Comparison of ENCODE assay signal across 42 mouse cellular contexts in the genomic region with DNA sequence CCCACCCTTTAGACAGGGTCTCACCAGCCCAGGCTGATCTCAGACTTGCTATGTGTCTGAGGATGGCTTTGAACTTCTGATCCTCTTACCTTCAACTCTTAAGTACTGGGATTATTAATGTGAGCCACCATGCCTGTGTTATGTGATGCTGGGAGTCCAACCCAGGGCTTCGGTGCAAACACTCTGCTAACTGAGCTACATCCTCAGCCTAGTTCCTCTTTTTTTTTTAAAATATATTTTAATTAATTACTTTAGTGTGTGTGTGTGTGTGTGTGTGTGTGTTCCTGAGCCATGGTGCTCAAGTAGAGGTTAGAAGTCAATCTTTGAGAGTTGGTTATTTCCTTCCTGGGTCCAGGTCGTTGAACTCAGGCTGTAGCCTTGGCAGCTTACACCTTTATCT. TPM values are rescaled to one million over a fixed set of nuclear protein-coding genes. Genes with fewer than 3 reads are reported as not detected.
"Had no signal": no experiment of that assay in that cellular context is flagged by ENCODE, and none has a peak within 500 bp of the region (broad histone marks: within the 10 kb centered on the region; RNA-seq: fewer than 3 reads in every experiment).

No protein-coding gene starts in this region.

- ATAC-seq: hindbrain, embryonic 16.5 days; inflammation-experienced regulatory T-cells, adult 6 months; intestine, embryonic 15.5 days; liver, embryonic 12.5 days had no signal

- H3K9ac ChIP-seq: heart, embryonic 13.5 days; heart, embryonic 15.5 days; hindbrain, embryonic 12.5 days; hindbrain, embryonic 14.5 days; intestine, embryonic 15.5 days; kidney, embryonic 15.5 days; limb, embryonic 13.5 days; limb, embryonic 15.5 days; liver, embryonic 12.5 days; liver, embryonic 14.5 days had no signal

- H3K27ac ChIP-seq: gastrocnemius, adult 2 months; heart, adult 2 months; heart, embryonic 13.5 days; heart, embryonic 15.5 days; hindbrain, embryonic 10.5 days; hindbrain, embryonic 12.5 days; hindbrain, embryonic 14.5 days; intestine, embryonic 15.5 days; kidney, embryonic 15.5 days; kidney, postnatal 0 days; limb, embryonic 13.5 days; limb, embryonic 15.5 days; liver, embryonic 12.5 days; liver, embryonic 14.5 days had no signal

- H3K4me1 ChIP-seq: heart, embryonic 15.5 days; hindbrain, embryonic 12.5 days; intestine, embryonic 15.5 days; kidney, embryonic 15.5 days; limb, embryonic 13.5 days; limb, embryonic 15.5 days had no signal

- H3K9me3 ChIP-seq: heart, embryonic 13.5 days; heart, embryonic 15.5 days; hindbrain, embryonic 10.5 days; hindbrain, embryonic 12.5 days; intestine, embryonic 15.5 days; kidney, embryonic 15.5 days; limb, embryonic 13.5 days; limb, embryonic 15.5 days; liver, embryonic 12.5 days had no signal

- H3K4me2 ChIP-seq: heart, embryonic 11.5 days; heart, embryonic 13.5 days; heart, embryonic 15.5 days; hindbrain, embryonic 12.5 days; hindbrain, embryonic 14.5 days; intestine, embryonic 15.5 days; kidney, embryonic 15.5 days; limb, embryonic 13.5 days; limb, embryonic 15.5 days; liver, embryonic 12.5 days had no signal

- DNase-seq: gastrocnemius, adult 2 months; gastrocnemius, postnatal 10 days; gastrocnemius, postnatal 25 days; heart, adult 2 months; heart, postnatal 14 days; heart, postnatal 4 days; kidney, adult 11 months; kidney, adult 2 months; kidney, adult 9 months; kidney, postnatal 14 days; kidney, postnatal 36 days; layer of hippocampus, adult 9-11 months; layer of hippocampus, postnatal 36 days; left cerebral cortex, postnatal 4 days had no signal

- H3K4me3 ChIP-seq: gastrocnemius, adult 2 months; heart, adult 2 months; heart, embryonic 13.5 days; heart, embryonic 15.5 days; hindbrain, embryonic 10.5 days; hindbrain, embryonic 12.5 days; intestine, embryonic 15.5 days; kidney, embryonic 15.5 days; limb, embryonic 13.5 days; limb, embryonic 15.5 days; liver, embryonic 12.5 days had no signal

- H3K36me3 ChIP-seq: heart, embryonic 13.5 days; heart, embryonic 15.5 days; hindbrain, embryonic 10.5 days; hindbrain, embryonic 12.5 days; intestine, embryonic 15.5 days; kidney, embryonic 15.5 days; limb, embryonic 13.5 days; limb, embryonic 15.5 days; liver, embryonic 12.5 days had no signal

- H3K27me3 ChIP-seq: heart, embryonic 13.5 days; heart, embryonic 15.5 days; intestine, embryonic 15.5 days; limb, embryonic 13.5 days; limb, embryonic 15.5 days; liver, embryonic 12.5 days had no signal

RNA-seq across cellular contexts. Expression of a gene that starts 4.0 kb away (rescaled TPM):
- total RNA-seq: gastrocnemius, postnatal 25 days; layer of hippocampus, adult 18-20 months; layer of hippocampus, postnatal 14 days; layer of hippocampus, postnatal 36 days; left cerebral cortex, postnatal 10 days; left cerebral cortex, postnatal 25 days had no signal
- polyA plus RNA-seq: heart, embryonic 11.5 days; hindbrain, embryonic 10.5 days; hindbrain, embryonic 14.5 days; hindbrain, embryonic 16.5 days; limb, embryonic 11.5 days had no signal

RNA-seq across cellular contexts. Expression of a gene that starts 27.9 kb away (rescaled TPM):
- total RNA-seq: gastrocnemius, adult 2 months; gastrocnemius, postnatal 10 days; gastrocnemius, postnatal 25 days; gastrocnemius, postnatal 4 days; granulocyte monocyte progenitor cell, adult 5-6 weeks; heart, adult 2 months; heart, postnatal 14 days; heart, postnatal 4 days; layer of hippocampus, adult 18-20 months; layer of hippocampus, adult 8-10 months; layer of hippocampus, postnatal 14 days; layer of hippocampus, postnatal 36 days; left cerebral cortex, adult 18-20 months; left cerebral cortex, adult 8-10 months; left cerebral cortex, postnatal 10 days; left cerebral cortex, postnatal 25 days; left cerebral cortex, postnatal 4 days; liver, adult 2 months had no signal
- polyA plus RNA-seq: heart, embryonic 11.5 days; heart, embryonic 13.5 days; heart, embryonic 15.5 days; heart, postnatal 0 days; hindbrain, embryonic 10.5 days; hindbrain, embryonic 12.5 days; hindbrain, embryonic 14.5 days; hindbrain, embryonic 16.5 days; inflammation-experienced regulatory T-cells, adult 6 months; intestine, embryonic 15.5 days; kidney, adult 2 months; kidney, embryonic 15.5 days; kidney, postnatal 0 days; limb, embryonic 11.5 days; limb, embryonic 13.5 days; limb, embryonic 15.5 days; liver, adult 2 months; liver, embryonic 12.5 days; liver, embryonic 14.5 days; liver, embryonic 16.5 days had no signal

RNA-seq across cellular contexts. Expression of a gene that starts 44.2 kb away (rescaled TPM):
- total RNA-seq: gastrocnemius, adult 2 months; layer of hippocampus, postnatal 14 days; layer of hippocampus, postnatal 36 days; left cerebral cortex, adult 18-20 months; left cerebral cortex, postnatal 10 days; left cerebral cortex, postnatal 25 days had no signal
- polyA plus RNA-seq: heart, embryonic 11.5 days; hindbrain, embryonic 12.5 days; hindbrain, embryonic 14.5 days; limb, embryonic 11.5 days had no signal
